Mouse (Mus musculus) brain, embryonic 14.5 days (tissue): ENCODE measurements at regions not wholly inside any gene's neighbourhood (a gene's known extent, or its start where the extent isn't known, plus 50 kb on each side); places are given as distances from the start of the nearest gene placed in this dataset.

Experiments
- CTCF ChIP-seq: fragments of 200-500 bp; IDR thresholded peaks from 2 replicates; pipeline ENCODE4 v1.5.1; 2012; ENCODE audit warnings: inconsistent platforms, mild to moderate bottlenecking, moderate library complexity, borderline replicate concordance; ENCODE audit not compliant: insufficient read depth, insufficient read length; ENCODE audit errors: extremely low read depth
- POLR2A ChIP-seq: fragments of 200-500 bp; IDR thresholded peaks from 2 replicates; pipeline ENCODE4 v1.6.1; 2012; ENCODE audit warnings: mild to moderate bottlenecking, inconsistent platforms, borderline replicate concordance; ENCODE audit not compliant: poor library complexity, insufficient read depth, insufficient read length, severe bottlenecking; ENCODE audit errors: extremely low read depth

DNA sequence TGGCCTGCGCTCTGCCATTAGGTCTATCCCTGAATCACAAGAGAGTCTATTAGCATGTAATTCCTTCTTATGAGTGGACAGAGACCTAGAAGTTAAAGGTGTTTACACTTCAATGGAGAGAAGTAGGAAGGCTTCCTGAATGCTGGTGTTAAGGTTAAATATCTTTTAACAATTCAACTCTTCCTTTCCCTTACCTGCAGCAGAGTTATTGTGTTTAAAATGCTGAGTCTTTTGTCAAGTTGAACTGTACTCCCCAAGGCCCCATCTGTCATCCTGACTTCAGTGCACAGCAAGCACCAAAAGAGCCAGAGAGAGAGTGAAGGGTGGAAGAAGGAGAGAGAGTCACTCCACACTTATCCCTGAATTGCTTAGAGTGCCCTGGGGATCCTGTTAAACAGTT lies 451.6 kb downstream of the Psat1 start:
- TF ChIP-seq CTCF, result no peak
- TF ChIP-seq POLR2A, result no peak
